Comparison of ENCODE assay signal across 1 mouse cellular context in genomic region chr19:46968833-46969232, GRCm38 (mm10).
A peak's percentile ranks its signal among the peaks of the same experiment; 100 is the strongest.
TF ChIP-seq lines count a peak whose summit lies in the region.

No protein-coding gene starts in this region.

TF ChIP-seq in MEL, 35 proteins besides CTCF, POLR2A, EP300 and RAD21 (continued from another document):
- TF ChIP-seq ZMIZ1 (IDR thresholded peaks at IDR 0.05; ENCODE audit: low read depth, low read length) (no peak), MAX (IDR thresholded peaks at IDR 0.05; ENCODE audit: low read length) (no peak), NELFE (IDR thresholded peaks at IDR 0.05; ENCODE audit: low read depth, low read length) (0 out of 2 replicates have a peak, but pooled peaks have one; percentile 5), MAFK (IDR thresholded peaks at IDR 0.05; ENCODE audit: borderline replicate concordance, low read depth, low read length) (no peak), POLR2AphosphoS2 (IDR thresholded peaks at IDR 0.05; ENCODE audit: low read length) (no peak), GABPA (IDR thresholded peaks at IDR 0.05; ENCODE audit: low read depth, low read length) (no peak), NRF1 (IDR thresholded peaks at IDR 0.05; ENCODE audit: insufficient read depth, low read depth, low read length, poor library complexity, severe bottlenecking) (no peak), RCOR1 (IDR thresholded peaks at IDR 0.05; ENCODE audit: low read depth, low read length) (no peak), ZNF384 (IDR thresholded peaks at IDR 0.05; ENCODE audit: low read depth, low read length) (no peak)
